Mouse (Mus musculus) CD4-positive, CD25-positive, alpha-beta regulatory T cell (primary cell): ENCODE data around the gene Adck1. TPM values are rescaled to one million over a fixed set of nuclear protein-coding genes. Genes with fewer than 3 reads are reported as not detected.

Experiments
- polyA plus RNA-seq: library from polyadenylated mRNA; unstranded; fragments of 100-300 nt; shearing (Covaris generic); gene quantifications from one replicate; pipeline ENCODE4 v1.2.1, GENCODE M21; 2017

Gene Adck1
- 21.6 TPM for polyA plus RNA-seq

DNA sequence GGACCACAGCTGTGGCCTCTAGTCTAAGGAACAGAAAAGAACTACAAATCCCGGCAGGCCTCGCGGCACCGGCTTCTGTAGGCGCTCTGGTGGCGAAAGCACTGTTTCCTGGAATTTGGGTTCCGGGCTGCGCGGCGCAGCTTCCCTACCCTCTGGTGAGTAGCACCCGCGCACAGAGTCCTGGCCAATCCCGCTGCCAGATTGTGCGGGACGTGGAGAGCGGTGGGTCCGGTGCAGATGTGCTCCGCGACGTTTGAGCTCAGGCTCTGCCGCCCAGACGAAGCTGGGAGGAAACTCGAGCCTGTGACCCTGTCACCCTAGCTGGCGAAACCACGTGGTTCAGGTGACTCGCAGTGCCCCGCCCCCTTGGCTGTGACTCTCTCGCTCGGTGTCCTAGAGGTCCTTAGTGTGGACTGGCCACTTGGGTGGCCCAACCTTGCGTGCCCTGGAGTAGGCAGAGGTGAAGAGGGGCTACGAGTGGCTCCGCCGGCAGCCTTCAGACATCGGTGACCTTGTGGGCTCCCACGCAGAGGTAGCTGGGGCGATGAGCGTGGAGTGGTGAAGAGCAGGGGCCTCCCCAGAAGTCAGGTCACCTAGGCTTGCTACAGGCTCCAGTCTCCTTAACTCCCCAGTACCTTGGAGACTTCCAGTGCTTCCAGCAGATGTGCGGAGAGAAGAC, at the start of gene Adck1:
TSS of gene Adck1 (plus strand) at position 114 of the 679 bp plus-strand sequence.

DNA sequence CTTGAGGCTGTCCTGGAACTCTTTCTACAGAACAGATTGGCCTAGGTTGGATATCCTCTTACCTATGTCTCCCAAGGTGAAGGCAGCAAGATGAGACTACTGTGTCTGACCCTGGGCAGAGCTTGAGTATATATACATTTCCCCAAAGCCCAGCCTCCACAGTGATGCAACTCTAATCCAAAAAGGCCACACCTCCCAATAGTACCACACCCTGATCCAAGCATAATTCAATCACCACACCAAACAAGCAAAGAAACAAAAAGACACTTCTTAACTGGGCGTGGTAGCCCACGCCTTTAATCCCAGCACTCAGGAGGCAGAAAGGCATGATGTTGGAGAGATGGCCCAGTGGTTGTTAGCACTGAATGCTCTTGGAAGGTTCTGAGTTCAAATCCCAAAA, 36.4 kb upstream of the Adck1 start, which contains the start of gene Gm5039:
TSS of gene Gm5039 (minus strand) at position 101 of the 400 bp plus-strand sequence.

Other genes starting within 250 kb of the Adck1 start
- gene Gm10436, start 178.4 kb upstream of the Adck1 start, polyA plus RNA-seq: not detected
- gene Gm8332, start 110.5 kb upstream of the Adck1 start, polyA plus RNA-seq: not detected
- gene Gm5662, start 86.1 kb upstream of the Adck1 start, polyA plus RNA-seq: not detected
- not detected for gene Gm5039, start 36.5 kb upstream of the Adck1 start, polyA plus RNA-seq